Mouse (Mus musculus): Measurements from ENCODE around the gene Dpy30.

Dpy30 gene

DNA sequence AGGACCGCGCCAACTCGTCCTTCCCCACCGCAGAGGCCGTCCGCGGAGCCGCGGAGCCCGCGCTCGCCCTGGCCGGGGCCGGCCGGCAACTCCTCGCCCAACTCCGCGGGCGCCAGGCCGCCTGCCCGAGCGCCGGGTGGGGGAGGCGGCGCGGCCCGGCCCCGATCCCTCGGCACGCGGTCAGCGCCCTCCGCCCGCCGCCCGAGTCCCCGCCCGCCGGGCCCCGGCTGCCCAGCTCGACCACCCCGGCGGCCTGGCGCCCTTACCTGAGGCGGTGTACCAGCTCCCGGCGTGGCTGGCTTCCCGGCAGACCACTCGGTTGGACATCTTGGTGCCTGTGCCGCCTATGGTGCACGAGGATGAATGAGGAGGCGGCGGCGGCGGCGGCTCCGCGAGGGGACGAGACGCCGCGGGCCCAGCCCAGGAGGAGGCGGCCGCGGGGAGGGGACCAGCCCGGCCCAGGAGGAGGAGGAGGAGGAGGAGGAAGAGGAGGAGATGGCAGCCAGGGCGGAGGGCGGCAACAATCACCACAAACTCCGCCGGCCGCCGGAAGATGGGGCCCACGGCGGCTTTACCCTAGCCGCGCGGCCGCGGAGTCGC is 29.2 kb downstream of the Dpy30 start:
- DNase-seq (ENCODE audit: low read depth, low spot score) = peak; percentile 88

DNA sequence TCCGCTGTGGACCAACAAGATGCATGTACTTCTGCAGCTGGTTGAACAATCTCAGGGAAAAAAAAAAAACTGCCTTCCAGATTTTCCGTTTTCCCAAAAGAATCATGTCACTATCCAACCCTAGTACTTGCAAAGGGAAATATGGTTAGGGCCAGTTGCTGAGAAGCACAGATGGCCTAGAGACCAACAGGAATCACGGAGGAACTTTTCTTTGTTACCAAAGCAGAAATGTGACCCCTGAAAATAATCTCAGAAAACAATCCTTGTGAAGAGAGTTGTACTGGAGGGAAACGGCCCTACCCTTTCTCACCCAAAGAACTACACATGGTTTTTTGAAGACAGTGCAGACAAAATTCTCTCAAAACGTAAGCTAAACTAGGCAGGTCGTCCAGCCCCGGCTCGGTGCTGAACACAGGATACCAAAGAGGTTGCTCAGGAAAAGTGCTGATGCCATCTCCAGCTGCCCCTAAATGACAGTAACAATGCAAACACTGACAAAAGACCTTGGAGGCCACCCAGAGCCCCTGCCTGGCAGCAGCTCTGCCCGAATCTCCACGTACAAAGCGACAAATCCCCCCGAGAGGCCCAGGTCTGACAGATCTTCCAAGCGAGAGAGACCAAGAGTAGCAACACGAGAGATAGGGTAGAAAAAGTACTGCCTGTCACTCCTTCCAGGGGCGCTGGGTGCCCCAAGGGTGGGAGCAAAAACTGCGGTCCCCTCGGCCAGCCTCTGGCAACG is 29.9 kb downstream of the Dpy30 start:
- peak; percentile 57 for DNase-seq (ENCODE audit: low read depth, low spot score)

DNA sequence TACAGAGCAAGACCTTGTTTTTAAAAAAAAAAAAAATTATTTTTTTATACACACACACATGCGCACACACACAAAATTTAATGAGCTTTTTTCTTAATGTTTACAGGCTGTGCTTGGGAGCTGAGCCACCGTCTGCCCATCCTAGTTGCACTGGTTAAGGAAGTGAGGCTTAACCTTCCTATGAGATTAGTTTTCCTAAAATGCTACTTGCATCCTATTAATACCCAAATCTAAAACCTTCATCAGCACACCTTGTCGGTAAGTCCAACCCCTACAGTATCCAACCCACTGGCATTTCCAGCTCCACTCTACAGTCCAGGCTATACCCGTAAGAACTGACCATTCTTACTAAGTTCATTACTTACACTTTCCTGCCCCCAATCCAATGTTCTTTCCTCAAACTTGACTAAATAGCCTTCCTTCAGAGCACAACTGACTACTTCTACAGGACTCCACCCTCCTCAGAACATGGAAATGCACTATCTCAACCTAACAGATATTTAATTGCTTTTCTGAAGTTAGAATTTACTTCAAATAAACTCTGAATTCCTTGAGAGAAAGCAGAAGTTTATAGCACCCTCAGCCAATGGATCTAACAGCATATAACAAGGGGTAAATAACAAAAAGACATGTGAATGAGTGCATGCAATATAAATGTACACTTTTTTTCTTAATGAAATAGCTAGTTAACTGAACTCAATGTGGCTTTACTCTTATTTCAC is 31.9 kb downstream of the Dpy30 start:
- no peak for DNase-seq (ENCODE audit: low read depth, low spot score)

DNA sequence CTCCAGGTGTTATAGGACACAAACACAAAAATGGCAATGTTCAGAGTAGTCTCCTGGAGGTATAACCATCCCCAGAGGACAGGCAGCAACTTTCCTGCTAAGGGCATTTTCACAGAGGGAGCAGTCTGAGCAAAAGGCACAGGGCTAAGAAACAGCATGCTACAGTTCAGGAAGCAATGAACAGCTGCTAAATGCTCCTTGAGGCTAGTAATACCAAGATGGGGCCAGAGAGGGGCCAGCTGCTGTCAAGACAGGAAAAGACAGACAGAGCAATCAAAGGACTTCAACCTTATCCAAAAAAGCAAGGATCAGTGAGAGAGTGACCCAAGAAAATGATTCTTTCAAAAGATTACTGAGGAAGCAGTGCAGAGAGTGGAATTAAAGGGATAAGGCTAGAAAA is 32.9 kb downstream of the Dpy30 start:
- DNase-seq (ENCODE audit: low read depth, low spot score) = no peak

DNA sequence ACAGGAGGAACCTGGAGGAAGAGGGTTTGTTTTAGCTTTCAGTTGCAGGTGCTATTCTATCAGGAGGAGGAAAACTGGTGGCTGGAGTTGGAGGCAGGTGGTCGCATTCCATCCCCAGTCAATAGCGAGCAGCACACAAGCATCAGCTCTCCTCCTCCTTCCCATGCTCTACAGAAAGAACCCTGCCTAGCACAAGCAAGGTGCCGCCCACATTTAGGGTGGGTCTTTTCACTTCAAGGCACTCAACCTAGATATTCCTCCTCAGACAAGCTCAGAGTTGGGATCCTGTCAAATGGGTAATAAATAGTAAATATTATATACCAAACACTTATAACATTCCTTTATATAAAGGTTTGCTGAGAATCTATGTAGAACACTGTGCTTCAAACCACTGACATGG is 33.5 kb downstream of the Dpy30 start:
- DNase-seq (ENCODE audit: low read depth, low spot score) = no peak

DNA sequence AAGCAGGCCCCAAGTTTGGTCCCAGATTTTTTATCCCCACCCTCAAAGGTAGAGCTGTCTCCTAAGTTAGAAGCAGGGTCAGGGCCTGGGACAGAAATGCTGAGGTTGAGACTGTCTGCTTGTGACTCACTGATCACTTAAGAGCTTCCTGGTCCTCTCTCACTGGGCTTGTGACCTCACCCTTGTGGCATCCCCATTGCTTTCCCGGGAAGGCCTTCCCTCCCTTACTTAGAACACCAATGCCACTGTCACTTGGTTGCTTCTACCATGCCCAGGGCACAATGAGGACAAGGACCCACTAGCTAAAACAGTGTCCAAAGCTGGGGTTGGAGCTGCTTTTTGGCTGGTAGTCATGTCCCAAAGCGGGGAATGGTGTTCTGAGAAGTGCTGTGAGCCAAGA is 35.1 kb downstream of the Dpy30 start:
- DNase-seq (ENCODE audit: low read depth, low spot score) = no peak

DNA sequence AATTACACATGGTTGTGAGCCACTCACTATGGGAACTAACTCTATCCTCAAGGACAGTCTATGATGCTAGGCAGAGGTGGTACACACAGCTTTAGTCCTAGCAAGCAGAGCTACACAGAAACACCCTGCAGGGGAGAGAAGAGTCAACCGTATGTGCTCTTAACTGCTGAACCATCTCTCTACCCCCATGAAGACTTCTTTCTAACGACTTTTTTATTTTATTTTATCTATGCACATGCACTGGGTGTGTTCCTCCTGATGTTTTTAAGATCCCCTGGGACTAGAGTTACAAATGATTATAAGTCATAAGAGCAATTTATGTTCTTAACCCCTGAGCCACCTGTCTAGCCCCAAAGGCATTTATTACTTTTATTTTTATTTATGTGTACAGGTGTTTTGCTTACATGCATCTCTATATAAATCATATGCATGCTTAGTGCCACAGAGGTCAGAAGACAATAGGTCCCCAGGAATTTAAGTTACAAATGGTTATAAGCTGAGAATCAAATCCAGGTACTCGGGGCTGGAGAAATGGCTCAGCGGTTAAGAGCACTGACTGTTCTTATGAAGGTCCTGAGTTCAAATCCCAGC is 37.5 kb downstream of the Dpy30 start:
- no peak for DNase-seq (ENCODE audit: low read depth, low spot score)

DNA sequence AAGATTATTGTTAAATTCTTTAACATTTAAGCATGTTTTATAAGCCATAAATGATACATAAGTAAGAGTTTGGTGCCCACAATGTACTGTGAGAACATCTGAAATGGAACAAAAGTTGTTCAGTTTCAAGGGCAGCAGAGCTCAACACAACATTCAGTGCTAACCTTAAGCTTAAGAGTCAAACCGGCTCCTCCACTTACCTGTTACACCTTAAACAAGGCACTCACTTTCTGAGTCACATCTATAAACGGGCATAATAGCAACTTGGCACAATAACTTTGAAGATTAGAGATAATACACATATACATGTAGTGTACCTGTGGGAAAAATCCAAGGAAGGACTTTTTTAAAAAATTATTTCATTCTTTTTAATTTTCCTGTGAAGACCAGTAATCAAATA is 38.0 kb downstream of the Dpy30 start:
- no peak for DNase-seq (ENCODE audit: low read depth, low spot score)

DNA sequence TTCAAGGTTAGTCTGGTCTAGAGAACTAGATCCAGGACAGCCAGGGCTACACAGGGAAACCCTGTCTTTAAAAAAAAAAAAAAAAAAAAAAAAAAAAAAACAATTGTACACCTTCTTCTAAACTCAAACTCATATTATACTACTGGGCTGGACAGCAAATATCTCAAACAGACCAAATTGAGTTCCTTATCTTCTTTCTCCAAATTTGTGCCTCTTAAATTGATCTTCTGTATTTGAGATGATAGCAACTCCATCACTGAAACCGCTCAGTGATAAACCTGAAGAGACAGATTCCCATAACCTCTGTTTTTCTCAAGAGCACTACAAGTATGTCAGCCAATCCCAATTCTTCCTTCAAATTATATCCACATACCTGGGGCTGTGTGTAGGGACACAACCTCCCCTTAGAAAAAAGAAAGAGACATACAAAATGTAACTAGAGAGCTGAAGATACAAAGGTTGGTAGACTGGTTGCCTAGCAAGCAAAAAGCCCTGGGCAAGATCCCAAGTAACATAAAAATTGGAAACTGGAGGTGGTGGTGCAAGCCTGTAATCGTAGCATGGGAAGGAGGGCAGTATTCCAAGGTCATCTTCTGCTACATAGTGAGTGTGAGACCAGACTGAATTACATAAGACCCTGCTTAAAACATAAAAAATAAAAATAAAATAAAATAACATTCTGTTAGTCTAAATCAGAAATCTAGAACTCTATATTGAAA is 39.2 kb downstream of the Dpy30 start:
- DNase-seq (ENCODE audit: low read depth, low spot score) = no peak

DNA sequence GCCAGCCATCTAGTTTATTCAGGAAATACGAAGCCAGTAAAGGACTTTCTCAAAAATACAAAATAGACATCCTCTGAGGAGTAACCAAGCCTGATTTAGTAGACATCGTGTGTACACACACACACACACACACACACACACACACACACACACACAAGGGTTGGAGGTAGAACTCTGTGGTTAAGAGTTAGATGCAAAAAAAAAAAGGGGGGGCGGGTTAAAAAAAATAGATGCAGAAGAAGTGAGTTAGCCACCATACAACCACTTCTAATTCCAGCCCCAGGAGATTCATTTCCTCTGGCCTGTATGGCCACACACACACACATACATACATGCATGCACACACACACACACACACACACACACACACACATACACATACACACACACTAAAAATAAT is 41.7 kb downstream of the Dpy30 start:
- DNase-seq (ENCODE audit: low read depth, low spot score) = no peak

DNA sequence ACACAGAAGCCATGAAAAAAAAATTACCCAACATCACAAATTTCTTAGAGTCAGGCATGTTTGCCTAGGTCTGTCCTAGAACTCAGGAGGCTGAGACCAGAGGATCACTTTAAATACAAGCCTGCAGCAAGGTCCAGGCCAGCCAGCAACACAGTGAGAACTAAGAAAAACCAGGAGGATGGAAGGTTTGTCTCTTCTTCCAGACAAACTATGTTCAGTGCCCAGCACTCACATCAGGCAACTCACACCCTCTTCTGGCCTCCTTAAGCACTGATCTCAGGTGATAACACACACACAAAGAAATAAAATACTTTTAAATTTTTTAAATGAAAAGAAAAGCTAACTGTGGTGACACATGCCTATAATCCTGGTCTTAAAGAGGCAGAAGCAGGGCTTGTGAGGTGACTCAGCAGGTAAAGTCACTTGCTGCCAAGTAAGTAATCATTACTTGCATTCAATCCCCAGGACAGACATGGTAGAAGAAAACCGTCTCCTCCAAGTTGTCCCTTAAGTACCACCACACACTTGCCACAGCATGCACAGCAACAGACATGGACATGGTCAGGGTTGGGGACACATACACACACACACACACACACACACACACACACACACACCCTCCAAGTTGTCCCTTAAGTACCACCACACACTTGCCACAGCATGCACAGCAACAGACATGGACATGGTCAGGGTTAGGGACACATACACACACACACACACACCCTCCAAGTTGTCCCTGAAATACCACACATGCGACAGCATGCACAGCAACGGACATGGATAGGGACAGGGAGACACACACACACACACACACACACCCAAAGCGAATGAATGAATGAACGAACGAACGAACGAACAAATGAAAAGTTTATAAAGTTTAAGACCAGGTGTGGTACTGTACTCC is 44.5 kb downstream of the Dpy30 start:
- DNase-seq (ENCODE audit: low read depth, low spot score) = no peak

DNA sequence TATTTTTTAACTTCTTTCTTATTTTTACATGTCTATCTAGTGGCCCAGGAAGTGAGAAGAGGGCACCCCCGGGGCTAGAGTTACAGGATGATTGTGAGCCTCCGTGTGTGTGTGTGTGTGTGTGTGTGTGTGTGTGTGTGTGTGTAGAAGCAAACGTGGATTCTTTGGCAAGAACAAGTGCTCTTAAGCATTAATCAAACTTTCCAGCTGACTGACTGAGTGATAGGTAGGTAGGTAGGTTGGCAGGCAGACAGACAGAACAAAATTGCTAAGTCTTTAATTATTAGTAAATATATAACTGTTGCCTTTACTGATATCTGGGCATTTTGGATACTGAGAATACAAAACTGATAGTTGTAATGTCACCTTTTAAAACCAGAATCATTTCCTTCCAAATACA is 49.3 kb downstream of the Dpy30 start:
- no peak for DNase-seq (ENCODE audit: low read depth, low spot score)

DNA sequence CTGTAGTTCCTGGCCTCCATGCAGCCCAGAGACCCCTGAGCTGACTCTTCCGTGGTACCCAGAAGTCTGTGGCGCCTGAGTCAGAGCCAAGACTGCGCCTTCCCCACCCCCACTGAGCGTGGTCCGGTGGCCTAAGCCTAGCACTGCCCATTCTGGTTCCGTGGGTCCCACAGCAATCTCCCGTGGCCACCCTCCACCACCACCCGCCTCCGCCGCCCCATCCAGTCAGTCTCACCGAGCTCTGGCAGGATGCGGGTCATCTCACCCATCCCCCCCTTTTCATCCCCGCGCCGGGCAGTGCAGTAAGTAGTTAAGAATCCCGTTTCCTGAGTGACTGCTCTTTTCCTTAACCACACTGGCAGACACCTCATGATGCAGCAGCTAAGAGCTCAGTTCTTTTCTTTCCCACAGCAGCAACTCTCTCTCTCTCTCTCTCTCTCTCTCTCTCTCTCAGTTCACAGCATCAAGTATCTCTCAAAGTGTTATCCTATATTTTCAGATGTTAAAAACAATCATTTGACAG is 51.0 kb downstream of the Dpy30 start:
- no peak for DNase-seq (ENCODE audit: low read depth, low spot score)

DNA sequence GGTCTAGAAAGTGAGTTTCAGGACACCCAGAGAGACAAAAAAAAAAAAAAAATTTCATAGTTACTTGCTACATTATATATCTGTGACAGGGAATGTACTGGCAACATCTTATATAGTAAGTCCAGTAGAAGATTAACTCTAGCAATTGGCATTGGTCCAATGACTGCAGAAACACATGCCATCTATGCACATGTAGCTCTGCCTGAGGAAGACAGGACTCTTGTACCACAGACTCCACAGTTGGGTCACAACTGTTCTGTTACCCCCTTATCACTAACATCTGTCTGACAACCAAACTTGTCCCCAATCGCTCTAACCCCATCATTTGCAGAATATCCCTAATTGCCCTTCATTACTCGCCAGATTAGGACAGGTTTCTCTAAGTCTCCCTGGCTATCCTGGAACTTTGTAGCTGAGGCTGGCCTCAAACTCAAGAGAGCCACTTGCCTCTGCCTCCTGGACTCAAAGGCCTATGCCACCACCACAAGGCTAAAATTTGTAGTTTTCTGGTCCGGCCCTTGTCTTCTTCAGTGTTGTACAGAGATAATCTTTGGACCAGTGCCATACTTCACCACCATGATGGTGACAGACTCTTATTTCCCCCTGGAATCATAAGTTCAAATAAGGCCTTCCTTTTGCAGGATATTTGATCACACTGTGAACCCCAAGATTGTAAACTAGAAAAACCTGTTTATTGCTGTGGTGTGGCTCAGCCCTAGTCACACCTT is 52.0 kb downstream of the Dpy30 start:
- DNase-seq (ENCODE audit: low read depth, low spot score) = no peak

DNA sequence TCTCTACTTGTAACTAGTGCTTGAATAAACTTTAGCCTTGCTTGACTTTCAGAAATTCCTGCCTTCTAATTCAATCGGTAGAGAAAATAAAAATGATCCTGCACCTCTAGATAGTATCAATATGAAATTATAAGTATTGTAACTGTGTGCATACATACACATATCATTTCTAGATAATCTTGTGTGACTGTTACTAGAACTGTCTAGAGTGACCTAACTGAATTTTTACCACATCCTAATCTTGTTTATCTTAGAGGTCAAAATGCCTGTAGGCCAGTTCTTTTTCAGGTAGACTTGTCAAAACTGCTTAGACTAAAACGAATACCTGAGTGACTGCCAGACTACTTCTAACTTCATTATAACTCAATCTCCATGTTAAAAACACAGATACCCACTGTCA is 53.5 kb downstream of the Dpy30 start:
- no peak for DNase-seq (ENCODE audit: low read depth, low spot score)

DNA sequence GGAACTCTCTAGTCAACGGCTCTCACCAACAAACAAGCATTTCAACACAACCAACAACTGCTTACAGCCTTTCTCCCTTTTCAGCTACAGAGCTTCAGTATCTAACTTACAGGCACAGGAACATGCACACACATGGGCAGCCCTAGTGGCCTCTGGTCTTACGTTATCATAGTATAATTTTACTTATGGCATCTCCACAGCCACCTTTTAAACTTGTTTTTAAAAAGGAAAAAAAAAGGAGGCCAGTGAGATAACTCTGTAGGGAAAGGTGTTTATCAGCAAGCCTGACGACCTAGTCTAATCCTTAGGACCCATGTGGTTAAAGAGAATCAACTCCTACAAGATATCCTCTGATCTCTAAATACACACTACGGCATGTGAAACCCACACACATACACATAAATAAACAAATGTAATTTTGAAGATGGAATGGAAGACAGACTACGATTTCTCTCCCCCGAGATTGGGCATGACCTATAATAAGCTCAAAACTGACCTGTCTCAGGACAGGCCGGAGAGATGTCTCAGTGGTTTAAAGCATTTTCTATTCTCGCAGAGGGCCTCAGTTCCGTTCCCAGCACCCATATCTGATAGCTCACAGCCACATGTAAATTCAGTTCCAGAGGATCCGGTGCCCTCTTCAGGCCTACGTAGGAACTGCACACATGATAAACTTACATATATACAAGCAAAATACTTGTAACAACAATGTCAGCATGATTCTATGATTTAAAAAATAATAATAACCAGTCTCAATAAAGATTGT is 56.1 kb downstream of the Dpy30 start:
- DNase-seq (ENCODE audit: low read depth, low spot score) = peak; percentile 16

DNA sequence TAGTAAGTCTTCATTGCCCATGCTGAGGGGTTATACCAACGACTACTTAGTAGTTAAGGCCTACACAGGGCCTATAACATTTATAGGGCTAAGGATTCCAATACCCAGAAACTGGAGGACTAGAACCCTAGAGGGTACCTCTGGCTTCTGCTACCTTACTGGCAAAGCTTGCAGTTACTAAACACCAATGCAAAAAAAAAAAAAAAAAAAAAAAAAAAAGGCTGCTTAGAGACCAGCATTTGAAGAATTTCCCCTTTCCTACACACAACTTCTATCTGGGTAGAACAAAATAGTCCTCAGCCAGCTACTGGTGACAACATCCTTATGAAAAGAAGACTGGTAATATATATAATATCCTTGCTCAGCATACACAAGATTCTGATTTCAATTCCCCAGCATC is 58.1 kb downstream of the Dpy30 start:
- no peak for DNase-seq (ENCODE audit: low read depth, low spot score)

DNA sequence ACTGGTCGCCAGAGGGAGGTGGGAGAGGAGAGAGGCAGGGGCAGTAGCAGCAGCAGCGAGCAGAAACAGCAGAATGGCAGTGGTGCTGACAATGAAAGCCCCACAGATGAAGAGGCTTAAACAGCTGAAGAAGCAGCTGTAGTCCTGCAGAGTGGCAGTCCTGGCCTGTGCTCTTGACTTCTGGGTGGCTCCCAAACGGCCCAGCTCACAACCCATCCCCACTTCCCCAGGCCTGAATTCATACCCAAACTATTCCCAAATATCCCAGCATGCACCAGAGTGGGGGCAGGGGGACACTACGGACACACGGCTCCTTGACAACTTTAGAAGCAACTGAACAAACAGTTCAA is 58.6 kb downstream of the Dpy30 start:
- no peak for DNase-seq (ENCODE audit: low read depth, low spot score)
